Mouse (Mus musculus) midbrain, embryonic 13.5 days (tissue): ENCODE measurements around the gene 4933417A18Rik. TPM values are rescaled to one million over a fixed set of nuclear protein-coding genes. Genes with fewer than 3 reads are reported as not detected.
"Not testable (repeated sequence)": the region's sequence is repeated elsewhere in the genome, so short reads cannot be mapped to it uniquely, and the experiment has no call there.

ENCODE experiments used
- ATAC-seq: fragments of 200-750 bp; cut with Nextera tagmentation; 2 replicates; pipeline ENCODE4 v1.8.0; 2017; ENCODE audit warnings: mild to moderate bottlenecking, moderate TSS enrichment, moderate library complexity
- H3K27ac ChIP-seq: fragments of 300-500 bp; sonication (generic); 2 replicates; pipeline ENCODE4 v1.5.1; 2015; ENCODE audit warnings: inconsistent platforms, mild to moderate bottlenecking, moderate library complexity
- H3K27me3 ChIP-seq: fragments of 300-500 bp; sonication (generic); 2 replicates; pipeline ENCODE4 v1.6.1; 2015; ENCODE audit warnings: mild to moderate bottlenecking, inconsistent platforms
- H3K36me3 ChIP-seq: fragments of 300-500 bp; sonication (generic); 2 replicates; pipeline ENCODE4 v1.6.1; 2015; ENCODE audit warnings: mild to moderate bottlenecking, inconsistent platforms
- H3K4me1 ChIP-seq: fragments of 300-500 bp; sonication (generic); replicated peaks from 2 replicates; pipeline ENCODE4 v1.6.1; 2015; ENCODE audit warnings: inconsistent platforms
- H3K4me2 ChIP-seq: fragments of 300-500 bp; sonication (generic); replicated peaks from 2 replicates; pipeline ENCODE4 v1.6.1; 2015; ENCODE audit warnings: moderate library complexity, mild to moderate bottlenecking, inconsistent platforms
- H3K4me3 ChIP-seq: fragments of 300-500 bp; sonication (generic); replicated peaks from 2 replicates; pipeline ENCODE4 v1.5.1; 2015; ENCODE audit warnings: mild to moderate bottlenecking, inconsistent platforms
- H3K9ac ChIP-seq: fragments of 300-500 bp; sonication (generic); replicated peaks from 2 replicates; pipeline ENCODE4 v1.6.1; 2015; ENCODE audit warnings: mild to moderate bottlenecking, inconsistent platforms
- H3K9me3 ChIP-seq: fragments of 300-500 bp; sonication (generic); 2 replicates; pipeline ENCODE4 v1.6.1; 2016; ENCODE audit warnings: mild to moderate bottlenecking, inconsistent platforms
- WGBS: fragments of 180-500 bp; shearing (Covaris S2); methylation state at CpG from one replicate; pipeline ENCODE4 v1.1.7; 2015; 5-methylcytosine and 5-hydroxymethylcytosine counted together
- polyA plus RNA-seq: library from polyadenylated mRNA; unstranded; fragments of >200 nt; fragmentation: Nextera tagmentation; extraction: Ambion mirVana; gene quantifications from 2 replicates; pipeline ENCODE4 v1.2.1, GENCODE M21; 2015

4933417A18Rik gene
- polyA plus RNA-seq, result not detected in 2 replicates

DNA sequence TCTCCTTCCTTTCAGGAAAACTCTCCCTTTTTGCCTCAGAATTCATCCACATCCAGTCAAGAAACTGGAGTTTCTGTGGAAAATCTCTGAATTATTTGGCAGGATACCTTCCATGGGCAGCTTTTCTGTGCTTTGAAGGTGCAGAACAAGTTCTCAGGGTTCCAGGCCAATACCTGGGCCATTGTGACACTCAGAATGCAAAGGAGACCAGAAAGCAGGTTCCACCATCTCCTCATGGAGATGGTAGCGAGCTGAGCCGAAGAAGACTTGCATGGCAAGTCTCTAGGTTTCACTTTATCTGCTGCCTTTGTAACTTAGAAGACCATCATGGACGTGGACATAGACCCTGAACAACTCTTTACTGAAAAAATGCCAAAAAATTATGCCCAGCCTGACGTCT is at the start of gene 4933417A18Rik, which contains the start of gene Fam217a:
4933417A18Rik (plus strand) TSS at position 200 of the 400 bp plus-strand sequence.
Fam217a (minus strand) TSS at position 101 of the 400 bp plus-strand sequence.
- Histone ChIP-seq H3K4me2 (no peak within 1 kb of the TSS), H3K4me3 (no peak within 1 kb of the TSS), H3K36me3 (no peaks in the 10 kb centered on the region), H3K9me3 (no peaks in the 10 kb centered on the region), H3K4me1 (no peaks in the 10 kb centered on the region), H3K9ac (no peak within 1 kb of the TSS), H3K27me3 (no peaks in the 10 kb centered on the region), H3K27ac (no peak within 1 kb of the TSS)
- no peak for ATAC-seq
- 88% methylated on average over 4 of the region's 4 CpGs for WGBS

DNA sequence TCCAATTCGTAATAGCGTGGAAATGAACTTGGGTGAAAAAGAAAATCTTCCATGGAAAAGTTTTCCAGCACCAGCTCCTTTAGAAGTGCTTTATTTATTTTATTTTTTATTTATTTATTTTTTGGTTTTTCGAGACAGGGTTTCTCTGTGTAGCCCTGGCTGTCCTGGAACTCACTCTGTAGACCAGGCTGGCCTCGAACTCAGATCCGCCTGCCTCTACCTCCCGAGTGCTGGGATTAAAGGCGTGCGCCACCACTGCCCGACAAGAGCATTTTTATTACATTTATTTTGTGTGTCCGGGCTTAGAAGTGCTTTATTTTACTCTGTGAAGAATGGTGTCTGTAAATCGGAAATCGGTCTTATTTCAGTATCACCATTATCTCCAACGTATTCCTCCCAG is 49.5 kb upstream of the 4933417A18Rik start:
- not testable (repeated sequence) for H3K36me3 ChIP-seq, H3K27me3 ChIP-seq, H3K9me3 ChIP-seq
- Histone ChIP-seq H3K27ac (peak overlapping the region; percentile 97), H3K4me2 (peak overlapping the region; percentile 82), H3K4me1 (peaks cover 36% of the 10 kb centered on the region), H3K4me3 (peak overlapping the region; percentile 81), H3K9ac (peak overlapping the region; percentile 90)
- 20% methylated on average over 13 of the region's 13 CpGs for whole genome bisulfite sequencing
- ATAC-seq, result peak; percentile 35

GRCm38 (mm10) chr13:34875166-34875710 is 49.0 kb upstream of the 4933417A18Rik start, which contains the start of gene Prpf4b:
TSS of gene Prpf4b (plus strand) at chr13:34875302.
- Histone ChIP-seq H3K36me3 (no peaks in the 10 kb centered on the region), H3K4me1 (peaks cover 36% of the 10 kb centered on the region)

DNA sequence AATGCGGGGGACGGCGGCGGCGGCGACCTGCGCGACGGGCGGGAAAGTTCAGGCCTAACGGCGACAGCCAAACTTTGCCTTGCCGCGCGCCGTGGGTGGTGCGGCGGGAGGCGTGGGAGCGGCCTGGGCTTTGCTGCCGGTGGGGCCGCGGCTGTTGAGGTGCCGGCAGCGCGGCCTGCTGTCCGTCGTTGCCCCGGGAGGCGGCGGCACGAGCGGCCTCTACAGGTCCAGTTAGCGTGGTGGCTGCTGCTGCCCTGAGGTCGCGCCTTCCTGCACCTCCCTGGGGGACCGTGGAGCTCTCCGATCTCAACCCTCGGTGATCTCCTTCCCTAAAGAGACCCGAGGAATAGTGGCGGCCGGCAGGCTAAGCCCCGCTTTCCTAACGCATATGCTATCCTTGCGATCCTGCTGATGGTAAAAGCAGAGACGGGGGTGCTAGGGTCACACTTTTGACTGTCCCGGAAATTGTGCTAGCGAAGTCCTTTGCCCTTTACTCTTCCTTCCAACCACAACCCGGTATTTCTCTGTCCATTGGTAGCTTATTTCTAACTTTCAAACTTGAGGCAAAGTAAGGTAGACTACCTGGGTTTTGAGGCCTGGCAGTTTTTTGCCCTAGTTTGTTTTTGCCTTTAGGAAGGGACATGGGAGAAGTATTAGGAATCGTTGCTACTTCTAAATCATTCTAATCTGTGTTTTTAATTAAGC is 48.3 kb upstream of the 4933417A18Rik start:
- peak overlapping the region; percentile 82 for H3K4me2 ChIP-seq
- peak; percentile 38 for ATAC-seq
- H3K27ac ChIP-seq, result peak overlapping the region; percentile 97
- H3K4me1 ChIP-seq, result peaks cover 36% of the 10 kb centered on the region
- H3K9me3 ChIP-seq, result no peaks in the 10 kb centered on the region
- no peaks in the 10 kb centered on the region for H3K27me3 ChIP-seq
- H3K9ac ChIP-seq, result peak overlapping the region; percentile 90
- H3K4me3 ChIP-seq, result peak overlapping the region; percentile 81
- H3K36me3 ChIP-seq, result no peaks in the 10 kb centered on the region
- under 1% methylated on average over 50 of the region's 50 CpGs for WGBS

More at GRCm38 (mm10) chr13:34875166-34875710, 49.0 kb upstream of the 4933417A18Rik start, which contains the start of gene Prpf4b:
- ATAC-seq, result peak; percentile 83
- Histone ChIP-seq H3K4me2 (peak within 1 kb of the TSS; percentile 82), H3K9me3 (no peaks in the 10 kb centered on the region), H3K9ac (peak within 1 kb of the TSS; percentile 90), H3K27ac (peak within 1 kb of the TSS; percentile 97), H3K4me3 (peak within 1 kb of the TSS; percentile 81), H3K27me3 (no peaks in the 10 kb centered on the region)
- 1% methylated on average over 40 of the region's 40 CpGs for WGBS

DNA sequence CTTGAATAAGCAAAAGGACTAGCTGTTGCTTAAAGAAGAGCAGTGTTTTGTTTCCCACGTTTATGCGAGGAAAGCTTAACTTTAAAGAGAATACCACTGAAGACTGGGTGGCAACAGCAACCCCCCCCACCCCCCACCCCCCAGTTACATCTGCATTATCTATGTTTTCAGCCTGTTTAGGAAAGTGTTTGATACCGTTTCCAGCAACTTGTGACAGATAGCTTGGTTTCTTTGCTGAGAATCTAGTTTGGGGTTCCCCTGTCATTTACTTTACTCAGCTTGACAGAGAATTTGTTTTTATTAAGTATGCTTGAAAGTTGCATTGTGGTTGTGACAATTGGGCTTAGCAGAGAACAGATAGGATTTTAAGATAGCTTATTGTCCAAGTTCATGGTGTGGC is 47.7 kb upstream of the 4933417A18Rik start:
- Histone ChIP-seq H3K36me3 (no peaks in the 10 kb centered on the region), H3K9ac (peak overlapping the region; percentile 90), H3K27ac (no peak overlapping the region), H3K27me3 (no peaks in the 10 kb centered on the region), H3K4me2 (peak overlapping the region; percentile 82), H3K9me3 (no peaks in the 10 kb centered on the region), H3K4me1 (peaks cover 36% of the 10 kb centered on the region), H3K4me3 (peak overlapping the region; percentile 81)
- WGBS, result 7% methylated on average over 3 of the region's 3 CpGs
- no peak for ATAC-seq

GRCm38 (mm10) chr13:34892871-34893270 is 31.3 kb upstream of the 4933417A18Rik start:
- Histone ChIP-seq H3K27ac (no peak overlapping the region), H3K4me3 (no peak overlapping the region), H3K9ac (no peak overlapping the region), H3K27me3 (no peaks in the 10 kb centered on the region), H3K4me1 (no peaks in the 10 kb centered on the region), H3K9me3 (no peaks in the 10 kb centered on the region), H3K4me2 (no peak overlapping the region), H3K36me3 (peaks cover 88% of the 10 kb centered on the region)
- WGBS, result 24% methylated on average over 1 of the region's 1 CpGs
- ATAC-seq, result no peak

GRCm38 (mm10) chr13:34914614-34915013 is 9.6 kb upstream of the 4933417A18Rik start:
- no peak overlapping the region for H3K27ac ChIP-seq
- H3K4me2 ChIP-seq, result no peak overlapping the region
- 84% methylated on average over 9 of the region's 9 CpGs for WGBS
- no peak for ATAC-seq
- no peak overlapping the region for H3K4me3 ChIP-seq
- no peaks in the 10 kb centered on the region for H3K9me3 ChIP-seq
- no peaks in the 10 kb centered on the region for H3K27me3 ChIP-seq
- H3K36me3 ChIP-seq, result no peaks in the 10 kb centered on the region
- peaks cover 4% of the 10 kb centered on the region; the same call in 1 of the 2 replicates for H3K4me1 ChIP-seq
- no peak overlapping the region for H3K9ac ChIP-seq

DNA sequence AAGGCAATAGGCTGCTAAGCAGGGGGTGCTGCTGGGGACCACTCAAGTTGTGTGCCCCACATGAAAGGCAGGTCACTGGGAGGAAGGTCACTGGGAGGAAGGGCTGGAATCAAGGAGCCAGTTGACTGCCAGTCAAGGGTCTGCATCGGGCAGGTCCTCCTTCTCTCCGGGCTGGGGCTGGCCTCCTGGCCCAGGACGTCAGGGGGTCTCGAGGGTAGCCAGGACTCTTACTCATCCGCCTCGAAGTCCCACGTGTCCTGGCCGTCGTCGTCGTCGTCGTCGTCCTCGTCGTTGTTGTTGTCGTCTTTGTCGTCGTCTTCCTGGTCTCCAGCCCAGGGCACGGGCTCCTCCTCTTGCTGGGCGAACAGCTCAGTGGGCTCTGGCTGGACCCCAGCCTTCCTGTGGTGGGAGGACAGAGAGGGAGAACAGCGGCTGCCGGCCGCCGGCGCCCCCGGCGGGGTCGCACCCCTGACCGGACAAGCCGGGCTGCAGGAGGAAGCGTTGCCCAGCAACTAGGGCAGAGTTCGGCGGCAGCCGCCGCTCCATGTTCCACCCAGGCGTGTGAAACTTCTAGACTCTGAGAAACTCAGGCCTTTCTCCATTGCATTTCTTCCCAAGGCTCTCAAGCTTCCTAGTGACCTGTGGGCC is 7.6 kb upstream of the 4933417A18Rik start:
- H3K36me3 ChIP-seq, result no peaks in the 10 kb centered on the region
- peak overlapping the region; percentile 51 for H3K4me2 ChIP-seq
- H3K9me3 ChIP-seq, result no peaks in the 10 kb centered on the region
- no peaks in the 10 kb centered on the region for H3K27me3 ChIP-seq
- 0 out of 2 replicates have a peak overlapping the region, but pooled peaks have one; percentile 37 for H3K9ac ChIP-seq
- ATAC-seq, result peak; percentile 65
- peaks cover 4% of the 10 kb centered on the region; the same call in 1 of the 2 replicates for H3K4me1 ChIP-seq
- H3K27ac ChIP-seq, result no peak overlapping the region
- H3K4me3 ChIP-seq, result peak overlapping the region; percentile 28
- 43% methylated on average over 36 of the region's 37 CpGs for WGBS

- Histone ChIP-seq H3K9me3 (no peaks in the 10 kb centered on the region), H3K4me2 (no peak overlapping the region), H3K9ac (no peak overlapping the region), H3K27me3 (no peaks in the 10 kb centered on the region), H3K4me1 (no peaks in the 10 kb centered on the region), H3K27ac (no peak overlapping the region), H3K4me3 (no peak overlapping the region), H3K36me3 (no peaks in the 10 kb centered on the region)
- WGBS, result 81% methylated on average over 10 of the region's 10 CpGs
- no peak for ATAC-seq
Measured at GRCm38 (mm10) chr13:34934931-34935644, 10.9 kb downstream of the 4933417A18Rik start.

- no peaks in the 10 kb centered on the region for H3K4me1 ChIP-seq
- no peak overlapping the region for H3K9ac ChIP-seq
- H3K36me3 ChIP-seq, result no peaks in the 10 kb centered on the region
- no peak overlapping the region for H3K27ac ChIP-seq
- H3K9me3 ChIP-seq, result no peaks in the 10 kb centered on the region
- no peaks in the 10 kb centered on the region for H3K27me3 ChIP-seq
- no peak overlapping the region for H3K4me2 ChIP-seq
- ATAC-seq, result no peak
- no peak overlapping the region for H3K4me3 ChIP-seq
Measured at GRCm38 (mm10) chr13:34942370-34942769, 18.2 kb downstream of the 4933417A18Rik start.

GRCm38 (mm10) chr13:34951437-34951836 is 27.2 kb downstream of the 4933417A18Rik start:
- H3K36me3 ChIP-seq, ATAC-seq, H3K4me2 ChIP-seq, H3K9me3 ChIP-seq, H3K4me1 ChIP-seq, H3K27me3 ChIP-seq, H3K4me3 ChIP-seq, H3K27ac ChIP-seq, H3K9ac ChIP-seq: not testable (repeated sequence)
- WGBS, result 91% methylated on average over 2 of the region's 2 CpGs
